Mouse (Mus musculus): Measurements from ENCODE around the gene Wbp2.
A peak's percentile ranks its signal among the peaks of the same experiment; 100 is the strongest.

The Wbp2 gene

DNA sequence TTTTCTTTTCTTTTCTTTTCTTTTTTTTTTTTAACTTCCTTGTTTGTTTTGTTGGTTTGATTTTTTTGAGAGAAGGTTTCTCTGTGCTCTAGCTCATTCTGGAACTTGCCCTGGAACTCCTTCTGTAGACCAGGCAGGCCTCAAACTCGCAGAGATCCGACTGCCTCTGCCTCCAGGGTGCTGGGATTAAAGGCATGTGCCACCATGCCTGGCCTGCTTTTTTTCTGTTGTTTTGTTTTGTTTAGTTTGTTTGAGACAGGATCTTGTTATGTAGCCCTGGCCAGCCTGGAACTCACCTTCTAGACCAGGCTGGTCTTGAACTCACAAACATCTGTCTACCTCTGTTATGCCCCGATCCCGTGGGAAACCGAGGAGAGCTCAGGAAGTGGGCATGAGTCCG is 2.8 kb upstream of the Wbp2 start:
- no peak for DNase-seq (ENCODE audit: low spot score)

DNA sequence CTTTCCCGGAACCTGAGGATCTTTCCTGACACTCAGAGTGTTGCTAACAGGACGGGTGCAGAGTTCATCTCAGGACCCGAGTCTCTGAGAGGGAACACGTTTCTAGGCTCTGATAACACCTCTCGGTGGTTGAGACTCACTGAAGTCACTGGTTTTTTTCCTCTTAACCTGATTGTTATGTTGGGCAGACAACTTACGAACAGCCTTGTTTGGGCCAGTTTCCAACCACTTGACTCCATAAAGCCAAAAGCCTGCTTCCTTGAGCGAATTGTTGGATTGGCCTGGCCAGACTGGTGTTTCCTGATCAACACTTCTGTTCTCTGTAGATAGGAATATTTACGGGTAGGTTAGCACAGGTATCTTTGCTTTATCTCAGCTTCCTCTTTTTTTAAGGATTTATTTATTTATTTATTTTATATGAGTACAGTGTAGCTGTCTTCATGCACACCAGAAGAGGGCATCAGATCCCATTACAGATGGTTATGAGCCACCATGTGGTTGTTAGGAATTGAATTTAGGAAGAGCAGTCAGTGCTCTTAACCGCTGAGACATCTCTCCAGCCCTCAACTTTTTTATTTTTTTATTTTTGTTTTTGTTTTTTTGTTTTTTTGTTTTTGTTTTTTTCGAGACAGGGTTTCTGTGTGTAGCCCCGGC is 2.1 kb upstream of the Wbp2 start:
- no peak for DNase-seq (ENCODE audit: low spot score)

DNA sequence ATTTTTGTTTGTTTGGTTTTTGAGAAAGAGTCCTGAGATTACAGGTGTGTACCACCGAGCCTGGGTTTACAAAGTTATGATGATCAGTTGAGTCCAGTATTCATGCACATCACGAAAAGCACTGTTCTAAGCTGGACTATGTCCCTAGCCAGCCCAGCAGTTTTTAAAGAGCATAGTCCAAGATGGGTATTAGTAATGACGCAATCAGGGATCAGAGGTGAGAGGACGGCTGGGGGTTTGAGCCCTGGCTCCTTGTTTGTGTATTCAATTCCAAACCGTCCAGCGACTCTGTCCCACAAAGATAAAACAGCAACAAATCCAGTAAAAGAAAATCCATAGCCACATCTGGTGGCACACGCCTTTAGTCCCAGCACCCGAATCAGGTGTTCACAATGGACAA is 1.4 kb upstream of the Wbp2 start:
- no peak for DNase-seq (ENCODE audit: low spot score)

DNA sequence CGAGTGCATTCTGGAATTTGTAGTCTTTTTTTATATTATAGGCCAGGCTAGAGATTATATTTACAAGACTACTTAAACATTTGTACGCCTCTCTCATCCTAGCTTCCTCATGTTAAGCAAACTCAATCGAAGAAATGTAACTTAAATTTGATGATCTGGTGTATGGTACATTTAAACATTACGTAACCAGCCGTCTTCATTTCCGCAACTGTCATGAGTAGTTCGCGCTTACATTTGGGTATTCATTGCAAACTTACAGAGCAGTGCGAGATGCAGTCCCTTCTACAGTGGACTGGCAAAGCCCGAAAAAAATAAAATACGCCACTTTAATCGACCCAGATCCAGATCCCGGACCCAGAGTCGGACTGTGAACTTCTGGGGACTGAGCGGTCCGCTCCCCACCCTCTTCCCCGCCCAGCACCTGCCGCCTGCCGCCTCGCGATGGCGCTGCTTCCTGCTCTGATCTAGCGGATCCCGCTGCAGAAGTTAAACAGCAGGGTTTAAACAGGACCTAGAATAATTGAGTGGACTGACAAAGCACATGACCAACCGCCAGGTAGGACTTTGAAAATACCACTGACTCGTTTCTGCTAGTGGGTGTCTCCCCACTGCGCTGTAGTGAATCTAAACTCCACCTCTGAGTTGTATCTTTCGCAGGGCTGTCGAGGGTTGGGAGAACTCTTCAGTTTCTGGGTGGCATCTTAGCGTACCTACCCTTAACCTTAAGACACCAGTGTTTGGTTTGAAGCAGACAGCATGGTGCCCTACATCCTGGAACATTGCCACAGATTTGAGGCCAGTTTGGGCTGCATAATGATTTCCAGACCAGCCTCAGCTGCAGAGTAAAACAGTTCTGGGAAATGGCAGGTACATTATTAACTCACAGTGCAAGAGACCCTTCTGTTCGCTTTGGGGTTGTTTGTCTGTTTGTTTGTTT is 667 bp upstream of the Wbp2 start:
- peak; percentile 59 for DNase-seq (ENCODE audit: low spot score)

DNA sequence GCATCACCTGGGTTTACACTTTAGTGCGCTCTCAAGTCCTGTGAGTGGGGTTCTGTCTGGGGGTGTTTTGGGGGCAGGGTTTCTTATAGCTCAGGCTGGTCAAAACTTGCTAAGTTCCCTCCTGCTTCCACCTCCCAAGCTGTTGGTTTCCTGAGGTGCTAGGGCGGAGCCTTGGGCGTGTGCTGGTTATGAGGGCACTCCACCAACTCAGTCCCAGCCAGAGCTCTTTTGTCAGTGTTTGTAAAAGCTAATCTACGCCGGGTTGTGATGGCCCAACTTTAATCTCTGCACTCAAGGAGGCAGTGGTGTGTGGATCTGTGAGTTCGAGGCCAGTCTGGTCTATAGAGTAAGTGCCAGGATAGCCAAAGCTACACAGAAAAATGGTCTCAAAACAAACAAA is 2.6 kb downstream of the Wbp2 start:
- DNase-seq (ENCODE audit: low spot score) = no peak

DNA sequence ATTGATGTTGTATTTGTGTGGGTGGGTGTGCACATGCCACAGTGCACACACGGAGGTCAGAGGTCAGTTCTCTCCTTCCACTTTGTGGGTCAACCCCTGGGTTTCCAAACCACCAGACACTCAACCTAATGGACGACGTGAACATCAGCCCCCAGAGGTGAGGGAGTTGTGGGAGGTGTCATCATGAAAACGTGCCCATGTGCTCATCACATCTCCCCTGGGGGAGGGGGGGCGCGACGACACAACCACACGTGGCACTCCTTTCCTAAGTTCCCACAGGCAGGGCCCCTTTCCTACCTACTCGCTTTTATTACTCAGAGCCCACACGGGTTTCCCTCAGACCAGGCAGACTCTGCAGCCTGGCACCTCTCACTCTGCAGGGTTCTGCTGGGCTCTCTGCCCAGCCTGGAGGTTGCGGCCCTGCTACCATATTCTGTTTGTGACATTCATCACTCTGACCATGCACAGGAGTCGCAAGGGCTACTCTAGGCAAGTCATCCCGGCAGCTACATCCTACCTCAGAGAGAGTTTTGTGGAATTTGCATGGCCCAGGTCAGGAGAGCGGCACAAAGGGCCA is 3.6 kb downstream of the Wbp2 start:
- DNase-seq (ENCODE audit: low spot score) = no peak

DNA sequence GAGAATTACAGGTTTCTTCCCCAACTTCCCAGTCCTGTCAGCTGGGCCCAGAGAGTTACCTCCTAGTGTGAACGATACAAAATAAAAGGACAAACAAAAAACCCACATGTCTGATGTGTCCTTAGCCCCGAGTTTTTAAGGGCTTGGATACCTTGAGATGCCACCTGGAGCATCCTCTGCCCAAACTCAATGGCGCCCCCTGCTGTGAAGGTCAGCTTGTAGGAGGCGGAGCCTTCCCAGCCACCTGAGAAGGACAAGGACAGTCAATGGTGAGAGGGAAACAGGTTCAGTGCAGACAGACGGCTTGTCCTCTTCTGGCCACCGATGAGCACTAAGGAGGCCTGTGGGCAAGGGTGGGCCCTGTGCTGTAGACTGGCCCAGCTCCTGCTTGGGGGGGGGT is 5.7 kb downstream of the Wbp2 start:
- DNase-seq (ENCODE audit: low spot score) = no peak

DNA sequence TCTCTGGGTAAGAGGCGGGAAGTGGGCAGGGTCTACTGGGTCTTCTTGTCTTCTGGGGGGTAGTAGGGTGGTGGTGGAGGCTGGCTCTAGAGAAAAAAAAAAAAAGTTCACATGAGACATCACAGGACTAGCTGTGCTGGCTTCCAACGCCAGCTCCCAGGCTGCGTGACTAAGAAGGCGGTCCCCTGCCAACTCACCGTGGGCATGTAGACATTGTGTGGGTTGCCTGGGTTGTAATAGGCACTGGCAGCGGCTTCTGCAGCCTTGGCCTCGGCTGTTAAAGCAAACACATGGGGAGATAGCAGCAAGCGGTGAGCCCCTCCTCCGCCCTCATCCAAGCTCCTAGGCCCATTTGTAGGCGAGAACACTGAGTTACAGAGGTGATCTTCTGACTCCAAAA is 7.3 kb downstream of the Wbp2 start:
- peak; percentile 73 for DNase-seq (ENCODE audit: low spot score)

DNA sequence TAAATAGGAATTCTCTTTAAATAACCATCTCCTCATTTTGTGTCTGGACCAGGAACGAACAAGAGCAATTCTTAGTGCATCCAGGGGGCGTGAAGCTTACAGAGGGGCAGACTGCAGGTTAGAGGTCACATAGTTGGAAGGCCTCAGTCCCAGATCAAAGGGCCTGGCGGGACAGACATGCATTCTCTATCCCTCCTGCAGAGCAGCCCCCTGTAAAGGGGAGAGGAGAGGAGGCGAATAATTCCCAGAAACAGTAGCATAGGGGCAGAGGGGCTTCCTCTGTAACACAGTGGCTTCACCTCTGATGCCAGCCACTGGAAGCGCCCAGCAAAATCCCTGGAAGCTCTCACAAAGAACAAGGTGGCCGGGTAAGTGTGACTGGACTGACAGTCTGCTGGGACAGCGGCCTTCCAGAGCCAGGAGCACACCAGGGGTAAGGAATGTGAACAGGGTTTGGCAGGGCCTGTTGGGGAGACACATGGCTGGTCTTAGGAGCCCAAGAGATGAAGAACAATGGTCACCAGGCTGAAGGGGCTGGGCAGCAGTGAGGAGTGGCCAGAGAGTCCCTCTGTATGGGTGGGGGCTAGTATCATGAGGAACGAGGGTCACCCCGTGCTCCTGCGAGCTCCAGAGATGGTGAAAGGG is 8.0 kb downstream of the Wbp2 start:
- no peak for DNase-seq (ENCODE audit: low spot score)

DNA sequence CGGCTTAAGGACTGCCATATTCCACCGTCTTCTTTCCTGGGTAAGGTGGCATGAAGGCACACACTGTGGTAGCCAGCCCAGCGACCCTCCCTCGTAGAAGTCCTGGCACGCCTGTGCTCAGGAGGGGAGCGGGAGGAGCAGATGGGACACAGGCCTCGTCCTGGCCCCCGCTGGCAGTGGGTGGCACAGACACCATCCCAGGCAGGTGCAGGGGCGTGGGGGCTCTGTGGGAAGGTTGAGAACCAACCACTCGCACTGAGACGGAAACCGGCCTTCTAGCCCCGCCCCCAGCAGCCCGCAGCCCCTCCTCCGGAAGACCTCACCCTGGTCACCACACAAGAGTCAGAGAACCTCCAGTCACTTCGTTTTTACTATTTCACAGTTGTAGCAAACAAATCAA is 8.6 kb downstream of the Wbp2 start:
- no peak for DNase-seq (ENCODE audit: low spot score)

DNA sequence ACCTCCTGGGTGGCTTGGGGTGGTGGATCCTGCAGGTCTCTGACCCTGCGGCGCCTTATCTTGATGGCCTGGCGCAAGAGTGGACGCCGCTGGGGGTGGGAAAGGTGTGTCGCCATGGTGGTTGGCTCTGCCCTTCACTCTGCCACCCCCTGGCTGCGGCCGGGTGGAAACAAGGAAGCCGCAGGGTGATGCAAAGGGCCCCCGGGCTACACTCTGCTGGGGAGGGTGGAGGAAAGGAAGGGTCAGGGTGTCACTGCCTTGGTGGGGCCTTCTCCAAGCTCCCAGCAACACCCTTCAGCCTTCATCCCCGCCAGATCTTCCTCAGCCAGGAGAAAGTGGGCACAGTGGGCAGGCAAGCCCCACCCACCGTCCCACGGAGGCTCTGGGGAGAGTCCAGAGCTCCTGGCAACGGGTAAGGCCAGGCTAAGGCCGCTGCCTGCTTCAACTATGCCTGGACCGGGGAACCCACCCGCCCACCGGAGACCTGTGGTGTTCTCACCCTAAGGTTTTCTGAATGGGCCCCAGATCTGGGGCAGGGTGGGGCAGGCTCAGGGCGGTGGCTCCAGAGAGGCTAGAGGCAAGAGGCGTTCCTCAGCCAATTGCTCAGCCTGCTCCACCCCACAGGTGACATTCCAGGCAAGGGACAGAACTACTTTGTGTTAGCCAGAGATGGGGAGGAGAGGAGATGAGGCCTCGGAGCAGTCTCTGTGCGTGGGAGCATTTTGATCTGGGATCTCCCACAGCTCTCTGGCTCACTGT is 9.2 kb downstream of the Wbp2 start, which contains the start of gene Unc13d:
Gene Unc13d (minus strand): TSS at position 516 of the 759 bp plus-strand sequence.
- DNase-seq (ENCODE audit: low spot score) = no peak

DNA sequence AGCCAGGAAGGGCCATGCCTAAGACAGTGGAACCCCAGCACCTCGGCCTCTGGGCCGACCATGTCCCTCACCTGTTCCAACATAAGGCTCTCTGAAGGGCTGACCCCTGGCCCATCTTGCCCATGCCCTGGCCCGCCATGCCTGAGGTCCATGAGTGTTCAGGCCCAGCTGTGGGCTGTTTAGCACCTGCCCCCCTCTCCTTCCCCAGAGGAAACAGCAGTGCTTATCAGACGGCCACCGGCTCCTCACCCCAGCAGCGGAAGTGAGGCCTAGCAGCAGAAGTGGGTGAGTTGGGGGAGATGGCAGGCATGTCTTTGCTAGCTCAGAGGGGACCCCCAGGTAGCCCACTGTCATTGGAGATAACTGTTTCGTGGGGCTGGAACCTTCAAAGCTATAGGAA is 10.0 kb downstream of the Wbp2 start:
- DNase-seq (ENCODE audit: low spot score) = no peak

DNA sequence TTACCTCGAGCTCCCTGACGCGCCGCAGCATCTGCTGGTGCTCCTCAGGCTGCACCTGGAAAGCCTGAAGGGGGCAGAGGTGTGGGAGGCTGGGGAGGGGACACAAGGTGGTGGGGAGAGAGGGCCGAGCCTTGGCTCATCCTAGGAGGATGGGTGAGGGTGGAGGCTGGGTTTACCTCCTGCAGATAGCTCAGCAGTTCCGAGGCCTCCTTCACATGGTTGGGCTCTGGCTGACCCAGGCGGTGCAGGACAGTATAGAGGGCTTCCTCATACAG is 10.6 kb downstream of the Wbp2 start:
- no peak for DNase-seq (ENCODE audit: low spot score)

DNA sequence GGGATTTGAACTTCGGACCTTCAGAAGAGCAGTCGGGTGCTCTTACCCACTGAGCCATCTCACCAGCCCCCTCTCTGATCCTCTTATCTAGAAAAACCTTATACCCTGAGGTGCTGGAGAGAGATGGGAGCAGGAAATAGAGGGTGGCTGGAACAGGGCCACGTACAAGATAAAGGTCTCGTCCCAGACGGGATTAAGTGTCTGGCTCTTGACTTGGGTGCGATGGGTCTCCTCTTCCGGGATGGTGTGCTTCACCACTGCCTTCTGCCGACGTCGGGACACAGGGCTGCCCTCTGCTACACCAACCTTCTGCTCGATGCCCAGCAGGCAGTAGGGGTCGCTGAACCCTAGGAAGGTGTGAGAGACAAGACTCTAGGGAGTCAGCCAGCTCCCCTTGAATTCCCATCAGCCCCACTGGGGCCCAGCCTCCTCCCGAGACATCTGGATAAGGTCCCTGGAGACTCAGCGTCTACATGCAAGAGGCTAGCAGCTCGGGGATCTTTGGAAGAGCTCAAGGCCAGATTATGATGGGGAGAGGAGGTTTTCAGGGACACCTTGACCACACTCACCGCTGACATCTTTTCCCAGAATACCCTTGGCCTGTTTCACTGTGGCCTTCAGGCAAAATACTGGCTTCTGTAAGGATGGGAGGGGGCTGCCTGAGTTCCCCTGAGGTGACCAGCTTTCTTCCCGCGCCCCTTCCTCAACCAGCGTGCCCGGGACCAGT is 11.1 kb downstream of the Wbp2 start:
- DNase-seq (ENCODE audit: low spot score) = no peak

DNA sequence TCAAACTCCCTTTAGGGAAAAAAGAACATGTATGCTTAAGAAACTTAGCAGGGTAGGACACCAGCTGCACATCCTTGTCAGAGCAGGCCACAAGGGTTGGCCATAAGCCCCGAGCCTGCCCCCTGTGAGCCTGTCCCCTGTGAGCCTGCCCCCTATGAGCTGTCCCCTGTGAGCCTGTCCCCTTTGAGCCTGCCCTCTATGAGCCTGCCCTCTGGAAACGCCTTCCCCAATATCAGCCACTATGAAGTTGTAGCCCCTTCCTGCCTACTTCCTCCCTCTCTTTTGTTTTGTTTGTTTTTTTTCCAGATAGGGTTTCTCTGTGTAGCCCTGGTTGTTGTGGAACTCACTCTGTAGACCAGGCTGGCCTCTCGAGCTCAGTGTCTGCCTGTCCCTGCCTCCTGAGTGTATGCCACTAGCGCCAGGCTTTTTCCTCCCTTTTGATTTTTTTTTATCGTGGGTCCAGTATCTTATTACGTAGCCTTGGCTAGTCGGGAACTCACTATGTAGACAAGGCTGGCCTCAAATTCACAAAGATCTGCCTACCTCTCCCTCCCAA is 12.3 kb downstream of the Wbp2 start:
- no peak for DNase-seq (ENCODE audit: low spot score)

DNA sequence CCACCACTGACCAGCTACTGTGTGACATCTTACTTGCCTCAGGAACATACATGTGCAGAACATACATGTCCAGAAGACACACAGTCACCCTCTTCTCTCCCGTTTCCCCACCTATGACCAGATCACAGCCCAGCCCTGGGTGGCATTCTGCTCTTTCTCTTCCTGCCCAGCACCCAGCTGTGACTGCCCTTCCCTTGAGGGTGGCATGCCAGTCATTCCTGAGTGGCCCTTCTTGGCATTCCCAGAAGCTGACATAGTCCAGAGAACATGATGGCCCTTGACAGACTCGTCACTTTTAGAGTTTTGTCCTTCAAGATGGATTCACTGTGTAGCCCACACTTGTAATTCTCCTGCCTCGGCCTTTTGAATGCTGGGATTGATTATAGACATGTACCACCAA is 14.2 kb downstream of the Wbp2 start:
- DNase-seq (ENCODE audit: low spot score) = no peak

DNA sequence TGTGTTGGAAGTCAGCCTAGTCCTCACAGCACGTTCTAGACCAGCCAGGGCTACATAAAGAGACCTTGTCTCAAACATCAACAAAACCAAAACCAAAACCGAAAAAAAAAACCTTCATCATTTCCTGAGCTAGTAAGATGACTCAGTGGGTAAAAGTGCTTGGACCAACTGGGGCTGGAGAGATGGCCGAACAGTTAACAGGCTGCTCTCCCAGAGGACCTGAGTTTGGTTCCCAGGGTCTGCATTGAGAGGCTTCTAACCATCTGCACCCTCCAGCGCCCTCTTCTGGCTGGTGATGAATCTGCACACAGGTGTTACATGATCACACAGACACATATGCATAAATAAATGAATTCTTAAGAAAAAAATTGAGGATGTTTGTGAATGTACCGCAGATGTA is 15.3 kb downstream of the Wbp2 start:
- no peak for DNase-seq (ENCODE audit: low spot score)

DNA sequence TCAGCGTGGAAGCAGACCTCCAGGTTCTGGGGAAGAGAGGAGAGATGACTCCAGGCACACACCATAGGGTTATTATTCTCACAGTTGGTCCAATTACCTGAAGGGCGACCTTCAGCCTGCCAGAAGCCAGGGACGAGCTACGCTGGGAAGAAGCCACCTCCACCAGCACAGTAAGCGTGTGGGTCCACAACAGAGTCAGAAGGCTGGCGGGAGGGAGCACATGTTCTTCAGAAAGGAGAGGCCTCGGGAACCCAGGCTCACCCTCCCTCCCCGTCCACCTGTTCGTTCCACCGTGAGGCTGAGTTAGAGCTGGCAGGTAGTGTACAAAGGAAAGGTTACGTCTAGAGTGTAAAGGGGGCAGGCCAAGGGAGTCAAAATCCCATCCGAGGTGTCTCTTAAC is 21.4 kb downstream of the Wbp2 start:
- no peak for DNase-seq (ENCODE audit: low spot score)

DNA sequence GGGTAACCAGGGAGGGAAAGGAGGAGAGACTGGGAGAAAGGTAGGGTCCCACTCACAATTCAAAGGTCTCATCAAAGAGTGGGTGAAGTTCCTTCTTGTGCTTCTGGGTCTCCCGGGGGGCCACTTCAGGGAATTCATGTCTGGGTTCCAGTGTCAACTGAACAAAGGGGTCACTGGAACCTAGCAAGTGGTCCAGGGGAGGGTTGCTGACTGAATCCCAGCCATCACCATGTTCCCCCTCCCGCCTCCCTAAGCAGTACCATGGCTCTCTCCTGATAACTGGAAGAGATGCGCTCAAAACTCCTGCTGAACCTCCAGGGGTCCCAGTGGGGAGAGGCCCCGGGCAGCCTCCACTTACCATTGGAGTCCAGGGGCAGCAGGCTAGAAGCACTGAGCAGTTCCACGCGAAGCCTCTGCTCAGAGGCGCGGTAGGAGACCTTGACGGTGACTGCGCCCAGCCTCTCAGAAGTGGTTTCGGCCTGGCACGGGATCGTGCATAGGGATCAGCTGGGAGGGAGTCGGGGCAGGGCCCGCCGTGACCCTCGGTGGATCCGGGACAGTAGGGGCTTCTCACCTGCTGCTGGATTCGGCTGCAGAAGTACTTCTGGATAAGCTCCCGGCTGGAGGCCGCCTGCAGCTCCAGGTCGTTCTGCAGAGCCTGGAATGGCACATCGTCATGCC is 22.5 kb downstream of the Wbp2 start:
- DNase-seq (ENCODE audit: low spot score) = no peak

DNA sequence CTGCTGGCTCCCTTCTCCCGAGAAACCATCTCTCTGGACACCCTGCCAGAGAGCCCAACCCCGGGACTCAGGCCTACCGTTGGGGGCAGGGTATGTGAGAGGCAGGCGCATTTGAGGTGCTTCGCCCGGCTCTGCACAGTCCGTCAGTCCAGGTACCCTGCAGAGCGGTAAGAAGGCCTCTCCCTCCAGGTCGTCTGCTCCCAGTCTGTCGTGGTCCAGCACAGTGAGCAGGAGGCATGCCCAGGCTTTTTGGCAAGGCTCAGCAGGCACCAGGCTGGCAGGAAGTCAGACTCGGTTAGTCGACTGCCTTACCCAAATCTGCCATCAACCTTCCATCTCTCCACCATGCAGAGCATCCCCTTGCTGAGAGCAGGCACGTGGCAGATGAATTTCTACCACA is 23.2 kb downstream of the Wbp2 start:
- DNase-seq (ENCODE audit: low spot score) = no peak

DNA sequence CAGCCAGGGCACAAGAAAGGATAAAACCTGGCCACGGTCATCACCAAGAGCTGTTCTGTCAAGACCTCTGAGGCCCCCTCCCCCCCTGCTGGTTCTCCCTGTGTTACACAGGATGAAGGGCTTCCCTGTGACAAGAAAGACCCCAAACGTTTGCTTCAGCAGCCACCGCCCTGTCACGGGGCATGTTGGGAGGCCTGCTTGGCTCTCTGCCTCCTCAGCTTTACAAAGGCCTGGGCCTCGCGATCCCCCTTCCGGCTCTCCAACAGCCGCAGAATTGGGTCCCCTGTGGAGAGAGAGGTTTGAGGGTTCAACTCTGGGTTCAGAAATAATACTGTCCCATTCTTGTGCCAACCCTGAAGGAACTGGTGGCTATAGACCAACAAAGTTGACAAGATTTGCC is 24.3 kb downstream of the Wbp2 start:
- no peak for DNase-seq (ENCODE audit: low spot score)

Measured in left cerebral cortex, adult 11 months (tissue).